Mouse (Mus musculus) large intestine, adult 2 months (tissue): ENCODE results near the gene Actn1. TPM values are rescaled to one million over a fixed set of nuclear protein-coding genes. Genes with fewer than 3 reads are reported as not detected.
A peak's percentile ranks its signal among the peaks of the same experiment; 100 is the strongest.

Experiments
- DNase-seq: peaks from one replicate; pipeline ENCODE4 v3.0.0-alpha.2; 2012; ENCODE audit warnings: low read depth, low spot score
- WGBS: fragments of 180-500 bp; shearing (Covaris S2); methylation state at CpG from one replicate; pipeline ENCODE4 v1.1.7; 2018; 5-methylcytosine and 5-hydroxymethylcytosine counted together
- polyA plus RNA-seq: library from polyadenylated mRNA; depleted of rRNA; stranded (reverse); fragments of >200 nt; gene quantifications from 2 replicates; pipeline ENCODE4 v1.2.3, GENCODE M21; 2012

Actn1 gene
- polyA plus RNA-seq, 1 experiment = 97.4 TPM

GRCm38 (mm10) chr12:80203284-80203683 lies 56.9 kb downstream of the Actn1 start:
- no peak for DNase-seq
- WGBS = 87% methylated on average over 4 of the region's 4 CpGs

- 63% methylated on average over 2 of the region's 2 CpGs for WGBS
- DNase-seq = no peak
These were observed 60.4 kb downstream of the Actn1 start for GRCm38 (mm10) chr12:80199738-80200137.

- no peak for DNase-seq
These were observed 61.7 kb downstream of the Actn1 start for GRCm38 (mm10) chr12:80198487-80198886.

GRCm38 (mm10) chr12:80197343-80197742 lies 62.8 kb downstream of the Actn1 start:
- WGBS = 74% methylated on average over 10 of the region's 10 CpGs
- DNase-seq = no peak

More at GRCm38 (mm10) chr12:80198487-80198886, 61.7 kb downstream of the Actn1 start:
- 9% methylated on average over 3 of the region's 3 CpGs for WGBS

- DNase-seq = no peak
- 85% methylated on average over 5 of the region's 5 CpGs for WGBS
These were observed 68.4 kb downstream of the Actn1 start for GRCm38 (mm10) chr12:80191806-80192205.

GRCm38 (mm10) chr12:80191371-80191770 lies 68.8 kb downstream of the Actn1 start:
- WGBS = 86% methylated on average over 6 of the region's 6 CpGs
- no peak for DNase-seq

GRCm38 (mm10) chr12:80190915-80191314 lies 69.3 kb downstream of the Actn1 start:
- WGBS = 88% methylated on average over 10 of the region's 10 CpGs

GRCm38 (mm10) chr12:80184041-80184440 lies 76.1 kb downstream of the Actn1 start:
- no peak for DNase-seq
- 91% methylated on average over 5 of the region's 5 CpGs for WGBS

More at GRCm38 (mm10) chr12:80190915-80191314, 69.3 kb downstream of the Actn1 start:
- DNase-seq = no peak

GRCm38 (mm10) chr12:80181831-80182230 lies 78.3 kb downstream of the Actn1 start:
- 83% methylated on average over 2 of the region's 2 CpGs for WGBS
- no peak for DNase-seq

- no peak for DNase-seq
- WGBS = 91% methylated on average over 10 of the region's 10 CpGs
These were observed 82.1 kb downstream of the Actn1 start for GRCm38 (mm10) chr12:80178035-80178434.

GRCm38 (mm10) chr12:80168736-80169135 lies 91.4 kb downstream of the Actn1 start:
- no peak for DNase-seq
- 68% methylated on average over 12 of the region's 12 CpGs for WGBS

GRCm38 (mm10) chr12:80168178-80168686 lies 91.9 kb downstream of the Actn1 start:
- DNase-seq = peak; percentile 19
- WGBS = 33% methylated on average over 35 of the region's 35 CpGs

GRCm38 (mm10) chr12:80167321-80167720 lies 92.8 kb downstream of the Actn1 start:
- no peak for DNase-seq
- WGBS = 82% methylated on average over 3 of the region's 3 CpGs

- 82% methylated on average over 4 of the region's 4 CpGs for WGBS
- no peak for DNase-seq
These were observed 93.5 kb downstream of the Actn1 start for GRCm38 (mm10) chr12:80166651-80167050.

- WGBS = 96% methylated on average over 8 of the region's 8 CpGs
- DNase-seq = no peak
These were observed 95.6 kb downstream of the Actn1 start for GRCm38 (mm10) chr12:80164526-80164925.

GRCm38 (mm10) chr12:80162448-80162847 lies 97.7 kb downstream of the Actn1 start:
- no peak for DNase-seq
- WGBS = 85% methylated on average over 3 of the region's 3 CpGs

GRCm38 (mm10) chr12:80157675-80158074 lies 102.5 kb downstream of the Actn1 start:
- DNase-seq = no peak
- WGBS = 4% methylated on average over 5 of the region's 5 CpGs

- no peak for DNase-seq
- 33% methylated on average over 10 of the region's 10 CpGs for WGBS
These were observed 106.4 kb downstream of the Actn1 start for GRCm38 (mm10) chr12:80153687-80154326.

- 85% methylated on average over 6 of the region's 6 CpGs for WGBS
- DNase-seq = no peak
These were observed 107.1 kb downstream of the Actn1 start for GRCm38 (mm10) chr12:80153078-80153477.

GRCm38 (mm10) chr12:80151821-80152220 lies 108.3 kb downstream of the Actn1 start:
- DNase-seq = no peak
- WGBS = 94% methylated on average over 6 of the region's 6 CpGs

GRCm38 (mm10) chr12:80150624-80151023 lies 109.5 kb downstream of the Actn1 start:
- 29% methylated on average over 8 of the region's 8 CpGs for WGBS
- DNase-seq = no peak
